Mouse (Mus musculus): Measurements from ENCODE around the gene Vps53.

- no peak for TF ChIP-seq CTCF (IDR thresholded peaks at IDR 0.05; ENCODE audit: low read depth)
- TF ChIP-seq EP300 (IDR thresholded peaks at IDR 0.05; ENCODE audit: low read depth), result no peak
Measured at GRCm38 (mm10) chr11:76183745-76184144, 4.3 kb upstream of the Vps53 start.

All from liver, embryonic 14.5 days (tissue).